Mouse (Mus musculus) heart, adult 2 months (tissue): ENCODE measurements around the gene Vmn1r67. TPM values are rescaled to one million over a fixed set of nuclear protein-coding genes. Genes with fewer than 3 reads are reported as not detected.

Experiments
- DNase-seq, 2 experiments: peaks; one replicate each; pipeline ENCODE4 v3.0.0; 2021
- H3K27ac ChIP-seq: fragments of 200-600 bp; 2 replicates; pipeline ENCODE4 v1.8.1; 2022
- H3K27me3 ChIP-seq: fragments of 200-500 bp; 2 replicates; pipeline ENCODE4 v1.6.1; 2012; ENCODE audit warnings: mild to moderate bottlenecking, low read length, inconsistent platforms, mixed read lengths; ENCODE audit not compliant: control insufficient read depth, insufficient read depth
- H3K36me3 ChIP-seq: fragments of 200-500 bp; 2 replicates; pipeline ENCODE4 v1.6.1; 2012; ENCODE audit warnings: low read length, inconsistent platforms; ENCODE audit not compliant: control insufficient read depth, insufficient read depth
- H3K4me1 ChIP-seq: fragments of 200-500 bp; 2 replicates; pipeline ENCODE4 v1.6.1; 2011; ENCODE audit warnings: low read length; ENCODE audit not compliant: control insufficient read depth, insufficient read depth
- H3K4me3 ChIP-seq: fragments of 200-600 bp; 2 replicates; pipeline ENCODE4 v1.8.1; 2022
- H3K79me2 ChIP-seq: fragments of 200-500 bp; replicated peaks from 2 replicates; pipeline ENCODE4 v1.6.1; 2012; ENCODE audit warnings: mild to moderate bottlenecking, inconsistent platforms, low read length, moderate library complexity, mixed read lengths; ENCODE audit not compliant: control insufficient read depth, insufficient read depth
- H3K9ac ChIP-seq: fragments of 200-500 bp; 2 replicates; pipeline ENCODE4 v1.6.1; 2012; ENCODE audit warnings: low read depth, mild to moderate bottlenecking, control low read depth, inconsistent platforms, low read length, mixed read lengths
- CTCF ChIP-seq: fragments of 200-600 bp; IDR thresholded peaks from 2 replicates; pipeline ENCODE4 v1.8.1; 2022; ENCODE audit warnings: antibody characterized with exemption, mild to moderate bottlenecking, moderate library complexity
- EP300 ChIP-seq: fragments of 200-500 bp; IDR thresholded peaks from 2 replicates; pipeline ENCODE4 v1.6.1; 2011; ENCODE audit warnings: low read depth, low read length, control low read depth; ENCODE audit not compliant: insufficient read depth
- POLR2A ChIP-seq: fragments of 200-500 bp; IDR thresholded peaks from 2 replicates; pipeline ENCODE4 v1.6.1; 2011; ENCODE audit warnings: mild to moderate bottlenecking, low read depth, low read length, control low read depth; ENCODE audit not compliant: insufficient read depth
- WGBS: fragments of 180-500 bp; shearing (Covaris S2); methylation state at CpG from one replicate; pipeline ENCODE4 v1.1.7; 2018; 5-methylcytosine and 5-hydroxymethylcytosine counted together
- intact Hi-C: fragments of 180-260 bp; cut with DNase I; formaldehyde crosslinking; loops from one replicate; pipeline ENCODE4 v1.15.1; 2025
- long read RNA-seq: library from polyadenylated mRNA; stranded (forward); transcript quantifications from one replicate; pipeline ENCODE4 v2.0.0, GENCODE M21; 2021
- polyA plus RNA-seq: library from polyadenylated mRNA; depleted of rRNA; stranded (reverse); fragments of >200 nt; gene quantifications from 2 replicates; pipeline ENCODE4 v1.2.3, GENCODE M21; 2012; rRNA removed
- total RNA-seq, 2 experiments: library from RNA; stranded (reverse); gene quantifications; 2 replicates each; pipeline ENCODE4 v1.2.3; 2021

The Vmn1r67 gene
- not detected for total RNA-seq
- polyA plus RNA-seq: not detected in 2 replicates
- long read RNA-seq: 0 reads

GRCm38 (mm10) chr7:10443031-10443430 is at the start of gene Vmn1r67:
Gene Vmn1r67 (plus strand): TSS chr7:10443331.
- Histone ChIP-seq H3K4me3 (no peak within 1 kb of the TSS), H3K79me2 (no peaks in the 10 kb centered on the region), H3K9ac (no peak within 1 kb of the TSS), H3K36me3 (no peaks in the 10 kb centered on the region), H3K27me3 (no peaks in the 10 kb centered on the region), H3K27ac (no peak within 1 kb of the TSS), H3K4me1 (no peaks in the 10 kb centered on the region)
- no peak for DNase-seq
- TF ChIP-seq POLR2A (no peak), EP300 (no peak), CTCF (no peak)
- intact Hi-C loops: no loop called here

GRCm38 (mm10) chr7:10458166-10458565 is 15.0 kb downstream of the Vmn1r67 start:
- no peaks in the 10 kb centered on the region for H3K27me3 ChIP-seq
- no peaks in the 10 kb centered on the region for H3K79me2 ChIP-seq
- DNase-seq: no peak
- no peaks in the 10 kb centered on the region for H3K36me3 ChIP-seq
- 52% methylated on average over 3 of the region's 3 CpGs for WGBS
- intact Hi-C loops: no loop called here
- no peak overlapping the region for H3K9ac ChIP-seq
- no peak overlapping the region for H3K4me3 ChIP-seq
- no peak overlapping the region for H3K27ac ChIP-seq
- no peaks in the 10 kb centered on the region for H3K4me1 ChIP-seq
- TF ChIP-seq EP300 (no peak), POLR2A (no peak), CTCF (no peak)

- no peak overlapping the region for H3K9ac ChIP-seq
- H3K4me1 ChIP-seq: no peaks in the 10 kb centered on the region
- H3K4me3 ChIP-seq: no peak overlapping the region
- TF ChIP-seq EP300 (no peak), CTCF (no peak), POLR2A (no peak)
- H3K27me3 ChIP-seq: no peaks in the 10 kb centered on the region
- no peak for DNase-seq
- H3K27ac ChIP-seq: no peak overlapping the region
- no peaks in the 10 kb centered on the region for H3K79me2 ChIP-seq
- no peaks in the 10 kb centered on the region for H3K36me3 ChIP-seq
- intact Hi-C loops: no loop called here
These were observed 36.7 kb downstream of the Vmn1r67 start for GRCm38 (mm10) chr7:10479813-10480212.

- TF ChIP-seq EP300 (no peak), POLR2A (no peak), CTCF (no peak)
- intact Hi-C loops: no loop called here
- H3K36me3 ChIP-seq: no peaks in the 10 kb centered on the region
- no peak overlapping the region for H3K4me3 ChIP-seq
- no peaks in the 10 kb centered on the region for H3K4me1 ChIP-seq
- WGBS: 70% methylated on average over 18 of the region's 18 CpGs
- H3K79me2 ChIP-seq: no peaks in the 10 kb centered on the region
- no peaks in the 10 kb centered on the region for H3K27me3 ChIP-seq
- H3K9ac ChIP-seq: no peak overlapping the region
- H3K27ac ChIP-seq: no peak overlapping the region
- DNase-seq: no peak
These were observed 37.6 kb downstream of the Vmn1r67 start for GRCm38 (mm10) chr7:10480588-10481233.

- intact Hi-C loops: no loop called here
- 2% methylated on average over 33 of the region's 33 CpGs for WGBS
- H3K27ac ChIP-seq: peak within 1 kb of the TSS; percentile 32
- TF ChIP-seq POLR2A (0 out of 2 replicates have a peak, but pooled peaks have one; percentile 33), CTCF (no peak), EP300 (no peak)
- peaks cover 1% of the 10 kb centered on the region; the same call in 1 of the 2 replicates for H3K4me1 ChIP-seq
- peak within 1 kb of the TSS; percentile 65 for H3K4me3 ChIP-seq
- no peaks in the 10 kb centered on the region for H3K79me2 ChIP-seq
- DNase-seq: peak; percentile 64 to 70
- H3K27me3 ChIP-seq: 0 out of 2 replicates have a peak, but pooled peaks cover 1% of the 10 kb centered on the region
- peaks cover 3% of the 10 kb centered on the region; the same call in 1 of the 2 replicates for H3K36me3 ChIP-seq
- H3K9ac ChIP-seq: peak within 1 kb of the TSS; percentile 64
These were observed 51.8 kb downstream of the Vmn1r67 start, which contains the start of gene Zik1 for GRCm38 (mm10) chr7:10494786-10495521. Gene Zik1 (minus strand): TSS chr7:10495394.

- Histone ChIP-seq H3K4me1 (peaks cover 1% of the 10 kb centered on the region; the same call in 1 of the 2 replicates), H3K4me3 (no peak overlapping the region; the same call in 1 of the 2 replicates), H3K27ac (no peak overlapping the region), H3K9ac (no peak overlapping the region), H3K27me3 (0 out of 2 replicates have a peak, but pooled peaks cover 1% of the 10 kb centered on the region), H3K79me2 (no peaks in the 10 kb centered on the region), H3K36me3 (peaks cover 1% of the 10 kb centered on the region; the same call in 1 of the 2 replicates)
- DNase-seq: no peak
- intact Hi-C loops: no loop called here
- WGBS: 38% methylated on average over 6 of the region's 6 CpGs
- no peak for TF ChIP-seq EP300
- no peak for TF ChIP-seq POLR2A
- no peak for TF ChIP-seq CTCF
These were observed 52.4 kb downstream of the Vmn1r67 start for GRCm38 (mm10) chr7:10495578-10495977.

Other genes with a start within 250 kb of the Vmn1r67 start
- gene Vmn1r66, start 165.3 kb upstream of the Vmn1r67 start, total RNA-seq: not detected
- not detected in 2 replicates for gene Vmn1r66, start 165.3 kb upstream of the Vmn1r67 start, polyA plus RNA-seq
- 1 to 10 TPM; 1.6 to 2.2 TPM for gene Zik1, start 52.1 kb downstream of the Vmn1r67 start, total RNA-seq
- 0.59 and 0.85 TPM in 2 replicates for gene Zik1, start 52.1 kb downstream of the Vmn1r67 start, polyA plus RNA-seq
- gene Vmn1r68, start 115.2 kb downstream of the Vmn1r67 start, total RNA-seq: not detected
- not detected in 2 replicates for gene Vmn1r68, start 115.2 kb downstream of the Vmn1r67 start, polyA plus RNA-seq
- not detected for gene Vmn1r69, start 170.3 kb downstream of the Vmn1r67 start, total RNA-seq
- not detected in 2 replicates for gene Vmn1r69, start 170.3 kb downstream of the Vmn1r67 start, polyA plus RNA-seq
- not detected for gene Vmn1r70, start 188.2 kb downstream of the Vmn1r67 start, total RNA-seq
- not detected in 2 replicates for gene Vmn1r70, start 188.2 kb downstream of the Vmn1r67 start, polyA plus RNA-seq
- gene Nlrp4b, start 244.5 kb downstream of the Vmn1r67 start, total RNA-seq: not detected
- gene Nlrp4b, start 244.5 kb downstream of the Vmn1r67 start, polyA plus RNA-seq: not detected in 2 replicates